Mouse (Mus musculus): Measurements from ENCODE around the gene Tubb3. TPM values are rescaled to one million over a fixed set of nuclear protein-coding genes. Genes with fewer than 3 reads are reported as not detected.

The Tubb3 gene
- polyA plus RNA-seq, 1 experiment from 2014 or later = 556 TPM

Other genes starting within 250 kb of the Tubb3 start
- gene Dpep1, start 225.2 kb upstream of the Tubb3 start, polyA plus RNA-seq (2014; fragmentation: Nextera tagmentation; extraction: Ambion mirVana) = 0.81 and 1.5 TPM in 2 replicates
- gene Chmp1a, start 198.7 kb upstream of the Tubb3 start, polyA plus RNA-seq (2014; fragmentation: Nextera tagmentation; extraction: Ambion mirVana) = 117 and 126 TPM in 2 replicates
- 5.9 and 6.0 TPM in 2 replicates for gene Spata33, start 198.6 kb upstream of the Tubb3 start, polyA plus RNA-seq (2014; fragmentation: Nextera tagmentation; extraction: Ambion mirVana)
- gene Cdk10, start 186.6 kb upstream of the Tubb3 start, polyA plus RNA-seq (2014; fragmentation: Nextera tagmentation; extraction: Ambion mirVana) = 36.0 and 36.6 TPM in 2 replicates
- 1.8 and 2.0 TPM in 2 replicates for gene Spata2l, start 175.2 kb upstream of the Tubb3 start, polyA plus RNA-seq (2014; fragmentation: Nextera tagmentation; extraction: Ambion mirVana)
- gene Zfp276, start 157.2 kb upstream of the Tubb3 start, polyA plus RNA-seq (2014; fragmentation: Nextera tagmentation; extraction: Ambion mirVana) = 25.1 and 26.5 TPM in 2 replicates
- gene Vps9d1, start 157.1 kb upstream of the Tubb3 start, polyA plus RNA-seq (2014; fragmentation: Nextera tagmentation; extraction: Ambion mirVana) = 27.3 and 29.6 TPM in 2 replicates
- 46.5 and 48.6 TPM in 2 replicates for gene Fanca, start 92.8 kb upstream of the Tubb3 start, polyA plus RNA-seq (2014; fragmentation: Nextera tagmentation; extraction: Ambion mirVana)
- gene Spire2, start 78.7 kb upstream of the Tubb3 start, polyA plus RNA-seq (2014; fragmentation: Nextera tagmentation; extraction: Ambion mirVana) = 12.4 and 13.4 TPM in 2 replicates
- 166 and 186 TPM in 2 replicates for gene Tcf25, start 37.7 kb upstream of the Tubb3 start, polyA plus RNA-seq (2014; fragmentation: Nextera tagmentation; extraction: Ambion mirVana)
- gene Mc1r, start 4.3 kb upstream of the Tubb3 start, polyA plus RNA-seq (2014; fragmentation: Nextera tagmentation; extraction: Ambion mirVana) = 0.16 and 0.31 TPM in 2 replicates
- 46.3 and 48.1 TPM in 2 replicates for gene Def8, start 12.1 kb downstream of the Tubb3 start, polyA plus RNA-seq (2014; fragmentation: Nextera tagmentation; extraction: Ambion mirVana)
- gene Afg3l1, start 66.5 kb downstream of the Tubb3 start, polyA plus RNA-seq (2014; fragmentation: Nextera tagmentation; extraction: Ambion mirVana) = 44.3 and 51.0 TPM in 2 replicates
- 24.0 and 27.5 TPM in 2 replicates for gene Dbndd1, start 104.0 kb downstream of the Tubb3 start, polyA plus RNA-seq (2014; fragmentation: Nextera tagmentation; extraction: Ambion mirVana)
- 41.8 and 42.1 TPM in 2 replicates for gene Gas8, start 107.4 kb downstream of the Tubb3 start, polyA plus RNA-seq (2014; fragmentation: Nextera tagmentation; extraction: Ambion mirVana)
- gene Rhou, start 242.5 kb downstream of the Tubb3 start, polyA plus RNA-seq (2014; fragmentation: Nextera tagmentation; extraction: Ambion mirVana) = 8.1 and 9.1 TPM in 2 replicates